Mouse (Mus musculus) myocyte (in vitro differentiated cells): ENCODE measurements around the gene Icos.

Experiments
- CEBPB ChIP-seq: IDR thresholded peaks from 2 replicates; pipeline ENCODE4 v1.6.1; 2011; ENCODE audit warnings: mild to moderate bottlenecking, moderate library complexity; ENCODE audit not compliant: poor library complexity, insufficient read depth, severe bottlenecking
- POLR2A ChIP-seq: IDR thresholded peaks from one replicate; pipeline ENCODE4 v1.6.1; 2011; ENCODE audit warnings: low read depth, mild to moderate bottlenecking, control low read depth, moderate library complexity; ENCODE audit not compliant: insufficient read length

- no peak for TF ChIP-seq POLR2A
- TF ChIP-seq CEBPB, result no peak
These were observed 6.9 kb upstream of the Icos start for GRCm38 (mm10) chr1:60970846-60971245.
